Mouse (Mus musculus) stomach, postnatal 0 days (tissue): ENCODE data around the gene Zfp993. TPM values are rescaled to one million over a fixed set of nuclear protein-coding genes. Genes with fewer than 3 reads are reported as not detected.

Source experiments
- polyA plus RNA-seq: library from polyadenylated mRNA; unstranded; fragments of >200 nt; fragmentation: Nextera tagmentation; extraction: Ambion mirVana; gene quantifications from 2 replicates; pipeline ENCODE4 v1.2.1, GENCODE M21; 2015

The Zfp993 gene
- polyA plus RNA-seq, 1 experiment from 2014 or later, result 0.46 TPM

Other genes with a start within 250 kb of the Zfp993 start
- gene Zfp992, start 161.9 kb upstream of the Zfp993 start, polyA plus RNA-seq, result 1.2 and 1.5 TPM in 2 replicates
- gene Zfp981, start 108.9 kb upstream of the Zfp993 start, polyA plus RNA-seq, result 0.04 TPM in 1 of 2 replicates, not detected in the other